Mouse (Mus musculus) gastrocnemius, postnatal 4 days (tissue): ENCODE data around the gene Rarg. TPM values are rescaled to one million over a fixed set of nuclear protein-coding genes. Genes with fewer than 3 reads are reported as not detected.
"Not testable (repeated sequence)": the region's sequence is repeated elsewhere in the genome, so short reads cannot be mapped to it uniquely, and the experiment has no call there.

Experiments
- DNase-seq, 2 experiments: peaks; one replicate each; pipeline ENCODE4 v3.0.0; 2021 to 2022; ENCODE audit warnings: low spot score in 2 of 2, mixed read lengths in 2 of 2
- total RNA-seq, 2 experiments: library from RNA; stranded (reverse); gene quantifications; 2 replicates each; pipeline ENCODE4 v1.2.3; 2021

The Rarg gene
- total RNA-seq, 2 experiments from 2014 or later: 21.3 to 27.8 TPM

DNA sequence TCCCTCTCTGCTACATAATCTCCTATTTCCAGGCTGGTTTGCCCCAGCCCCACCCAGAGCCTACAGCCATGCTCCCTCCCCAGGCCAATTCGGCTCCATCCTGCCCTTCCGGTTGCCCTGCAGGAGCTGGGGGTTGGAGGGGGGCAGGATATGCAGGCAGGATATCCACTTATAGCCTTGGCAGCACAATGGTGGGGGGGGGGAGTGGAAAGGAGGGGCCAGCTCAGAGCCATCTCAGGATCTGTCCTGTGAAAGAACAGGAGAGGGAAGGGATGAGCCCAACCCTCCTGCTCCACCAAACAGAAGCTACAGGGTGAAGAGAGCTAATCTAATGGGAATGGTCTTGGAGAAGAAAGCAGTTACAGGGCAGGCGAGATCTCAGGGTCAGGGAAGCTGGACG is 16.7 kb downstream of the Rarg start:
- DNase-seq: no peak

DNA sequence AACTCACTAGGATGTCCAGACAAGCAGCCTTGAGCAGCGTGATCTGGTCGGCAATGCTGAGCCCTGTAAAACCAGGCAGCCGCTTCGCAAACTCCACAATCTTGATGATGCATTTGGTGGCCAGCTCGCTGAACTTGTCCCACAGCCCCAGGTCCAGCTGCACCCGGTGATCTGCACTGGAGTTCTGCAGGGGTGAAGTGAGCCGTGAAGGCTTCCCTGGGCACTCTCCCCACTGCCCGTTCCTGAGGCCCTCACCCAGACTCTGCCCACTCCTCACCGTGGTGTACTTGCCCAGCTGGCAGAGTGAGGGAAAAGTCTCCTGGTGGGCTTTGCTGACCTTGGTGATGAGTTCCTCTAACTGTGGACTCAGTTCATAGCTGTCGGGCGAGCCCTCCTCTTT is 17.5 kb downstream of the Rarg start:
- no peak for DNase-seq

DNA sequence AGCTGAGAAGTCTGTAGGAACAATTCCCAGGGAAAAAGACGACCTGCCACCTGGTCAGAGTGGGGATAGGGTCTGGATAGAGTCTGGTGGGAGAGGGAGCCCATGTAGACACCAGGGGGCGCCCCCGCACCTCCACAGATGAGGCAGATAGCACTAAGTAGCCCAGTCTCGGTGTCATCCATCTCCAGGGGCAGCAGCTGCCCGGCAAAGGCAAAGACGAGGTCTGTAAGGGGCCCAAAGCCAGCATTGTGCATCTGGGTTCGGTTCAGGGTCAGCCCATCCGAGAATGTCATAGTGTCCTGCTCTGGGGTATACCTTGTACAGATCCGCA is 18.1 kb downstream of the Rarg start:
- DNase-seq: peak; percentile 73 to 83

DNA sequence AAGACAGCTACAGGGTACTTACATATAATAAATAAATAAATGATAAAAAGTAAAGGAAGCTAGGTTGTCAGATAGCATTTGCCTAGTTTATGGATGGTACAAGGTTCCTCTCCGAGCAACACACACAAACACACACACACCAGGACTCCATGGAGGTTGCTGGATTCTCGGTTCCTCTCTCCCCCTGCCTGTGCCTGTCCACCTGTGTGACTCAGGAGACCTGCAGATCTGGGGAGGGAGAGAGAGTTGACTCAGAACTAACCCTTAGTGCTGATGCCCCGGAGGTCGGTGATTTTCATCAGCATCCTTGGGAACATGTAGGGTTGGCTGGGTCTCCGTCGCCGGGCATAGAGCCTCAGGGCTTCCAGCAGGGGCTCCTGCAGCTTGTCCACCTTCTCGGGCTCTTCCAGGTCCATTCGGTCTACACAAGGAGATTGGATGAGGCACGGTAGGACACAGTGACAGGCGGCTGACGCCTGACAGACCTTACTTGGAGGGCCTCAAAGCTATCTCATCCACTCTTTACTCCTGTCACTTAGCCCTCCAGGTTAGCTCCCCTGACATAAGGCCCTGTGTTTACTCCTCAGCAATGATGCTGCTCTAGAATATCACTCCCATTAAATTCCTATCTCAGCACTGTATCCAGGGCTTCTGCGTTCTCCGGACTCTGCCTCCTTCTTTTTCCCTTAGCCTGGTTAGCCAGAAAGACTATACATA is 18.6 kb downstream of the Rarg start:
- no peak for DNase-seq

DNA sequence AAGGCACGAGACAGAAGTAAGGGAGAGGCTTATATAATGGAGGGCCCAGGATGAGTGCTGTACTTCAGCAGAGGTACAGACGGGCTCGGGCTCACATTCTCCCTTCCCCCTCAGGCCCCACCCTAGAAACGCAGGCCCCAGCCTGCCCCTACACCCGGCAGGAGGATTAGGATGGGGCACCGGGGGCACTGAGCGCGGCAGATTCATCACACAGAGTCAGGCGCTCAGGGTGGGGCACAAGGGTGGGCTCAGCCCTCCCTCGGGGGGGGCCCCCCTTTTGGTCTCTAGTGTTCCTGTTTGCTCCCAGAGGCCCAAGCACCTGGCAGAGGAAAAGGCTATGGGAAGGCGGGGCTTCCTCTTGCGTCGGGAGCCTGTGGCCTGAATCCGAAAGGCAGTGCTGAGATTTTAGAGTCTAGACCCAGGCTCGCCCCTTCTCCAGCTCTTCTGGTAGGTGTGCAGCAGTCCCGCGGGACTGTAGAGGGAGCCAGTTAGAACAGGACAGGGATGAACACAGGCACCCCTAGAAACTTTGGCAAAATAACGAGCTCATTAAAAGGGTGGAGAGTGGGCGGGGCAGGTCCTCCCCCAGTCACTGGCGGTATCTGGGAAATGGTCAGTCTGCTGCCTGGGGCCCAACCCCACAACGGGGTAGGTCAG is 21.8 kb downstream of the Rarg start:
- DNase-seq: no peak

DNA sequence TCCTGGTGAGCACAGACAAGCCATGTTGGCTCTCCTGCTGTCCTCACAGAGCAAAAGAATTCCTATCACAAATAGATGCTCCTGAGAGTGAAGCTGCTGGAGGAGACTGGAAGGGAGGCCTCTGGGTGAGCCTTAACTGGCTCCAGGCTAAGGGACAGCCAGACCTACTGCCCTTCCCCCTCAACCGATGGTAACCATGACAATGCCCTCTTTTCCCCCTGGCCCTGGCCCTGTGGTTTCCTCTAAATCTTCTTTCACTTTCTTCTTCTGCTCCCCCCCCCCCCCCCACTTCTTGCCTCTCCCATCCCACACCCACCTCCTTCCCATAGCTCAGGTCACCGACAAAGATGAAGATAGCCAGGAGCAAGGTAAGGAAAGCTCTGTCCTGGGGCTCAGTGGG is 23.4 kb downstream of the Rarg start:
- DNase-seq: no peak

DNA sequence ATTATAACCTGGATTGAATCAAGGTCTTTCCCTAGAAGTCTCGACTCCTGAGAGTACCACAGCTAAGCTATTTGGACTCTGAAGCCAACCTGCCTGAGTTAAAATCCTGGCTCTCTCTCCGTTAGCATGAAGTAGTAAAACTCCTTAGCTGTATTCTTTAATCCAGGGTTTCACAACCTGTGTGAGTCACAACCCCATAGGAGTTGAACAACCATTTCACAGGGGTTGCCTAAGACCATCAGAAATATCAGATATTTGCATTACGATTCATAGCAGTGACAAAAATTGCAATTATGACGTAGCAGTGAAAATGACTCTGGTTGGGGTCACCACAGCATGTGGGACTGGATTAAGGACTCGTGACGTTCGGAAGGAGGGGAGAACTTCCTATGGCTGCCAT is 24.6 kb downstream of the Rarg start:
- no peak for DNase-seq

DNA sequence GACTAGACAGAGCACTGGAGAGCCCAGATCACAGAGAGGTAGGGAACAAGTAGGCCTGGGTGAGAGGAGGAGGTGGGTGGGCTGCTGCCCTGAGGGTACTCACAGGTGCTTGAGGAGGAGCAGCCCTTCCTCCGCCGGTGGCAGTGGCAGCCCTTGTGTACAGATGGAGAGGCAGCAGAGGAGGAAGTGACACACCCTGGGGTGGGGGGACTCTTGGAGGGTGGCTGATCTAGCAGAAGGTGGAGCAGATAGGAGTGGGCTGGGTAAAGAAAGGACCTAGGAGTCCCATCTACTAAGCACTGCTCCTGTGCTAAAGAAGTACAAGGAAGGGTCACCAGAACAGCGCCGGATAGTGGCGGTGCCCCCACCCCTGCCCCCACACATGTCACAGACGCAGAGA is 25.6 kb downstream of the Rarg start, which contains the start of gene Itgb7:
Itgb7 (minus strand) TSS at position 197 of the 400 bp plus-strand sequence.
- DNase-seq: no peak

DNA sequence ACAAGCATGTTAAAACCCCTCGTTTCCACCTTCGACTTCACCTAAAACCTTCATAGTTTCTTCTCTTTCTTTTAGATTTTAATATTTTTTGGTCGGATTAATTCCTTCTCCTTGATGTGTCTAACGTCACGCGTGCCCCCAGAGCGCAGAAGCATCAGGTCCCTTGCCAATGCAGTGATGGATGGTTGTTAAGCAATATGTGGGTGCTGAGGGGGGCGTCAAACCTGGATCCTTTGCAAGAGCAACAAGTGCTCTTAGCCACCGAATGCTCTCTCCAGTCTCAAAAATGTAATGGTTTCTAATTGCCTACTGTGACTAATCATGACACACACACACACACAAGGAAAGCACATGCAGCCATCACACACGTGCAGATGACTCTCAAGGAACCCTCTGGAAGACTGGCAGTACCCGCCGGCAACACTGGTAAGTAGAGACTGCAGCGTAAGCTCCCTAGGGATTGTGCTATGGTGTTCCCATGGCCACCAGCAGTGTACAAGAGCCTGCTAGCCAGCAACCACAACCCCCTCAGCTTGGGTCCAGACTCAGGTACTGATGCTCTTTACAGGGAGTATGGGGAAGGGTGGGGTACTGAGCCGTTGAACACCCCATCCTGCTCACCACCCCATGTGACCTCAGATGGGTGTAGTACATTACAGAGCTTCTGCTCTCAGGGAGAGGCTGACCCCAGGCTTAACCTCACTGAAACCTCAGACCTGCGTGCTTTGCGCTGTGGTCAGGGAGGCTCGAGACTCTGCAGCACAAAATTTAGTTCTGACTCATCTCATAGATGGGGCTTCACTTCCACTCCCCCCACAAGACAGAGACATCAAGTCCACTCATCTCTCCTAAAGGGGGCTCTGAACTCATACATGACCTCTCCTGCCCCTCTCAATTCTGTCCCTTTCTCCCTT is 26.7 kb downstream of the Rarg start:
- no peak for DNase-seq

DNA sequence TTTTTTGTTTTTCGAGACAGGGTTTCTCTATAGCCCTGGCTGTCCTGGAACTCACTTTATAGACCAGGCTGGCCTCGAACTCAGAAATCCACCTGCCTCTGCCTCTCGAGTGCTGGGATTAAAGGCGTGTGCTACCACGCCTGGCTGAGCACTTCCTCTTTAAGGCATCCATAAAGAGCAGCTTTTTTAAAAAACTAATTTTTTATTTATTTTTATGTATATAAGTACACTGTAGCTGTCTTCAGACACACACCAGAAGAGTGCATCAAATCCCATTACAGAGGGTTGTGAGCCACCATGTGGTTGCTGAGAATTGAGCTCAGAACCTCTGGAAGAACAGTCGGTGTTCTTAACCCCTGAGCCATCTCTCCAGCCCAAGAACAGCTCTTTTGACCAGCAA is 31.7 kb downstream of the Rarg start:
- not testable (repeated sequence) for DNase-seq

DNA sequence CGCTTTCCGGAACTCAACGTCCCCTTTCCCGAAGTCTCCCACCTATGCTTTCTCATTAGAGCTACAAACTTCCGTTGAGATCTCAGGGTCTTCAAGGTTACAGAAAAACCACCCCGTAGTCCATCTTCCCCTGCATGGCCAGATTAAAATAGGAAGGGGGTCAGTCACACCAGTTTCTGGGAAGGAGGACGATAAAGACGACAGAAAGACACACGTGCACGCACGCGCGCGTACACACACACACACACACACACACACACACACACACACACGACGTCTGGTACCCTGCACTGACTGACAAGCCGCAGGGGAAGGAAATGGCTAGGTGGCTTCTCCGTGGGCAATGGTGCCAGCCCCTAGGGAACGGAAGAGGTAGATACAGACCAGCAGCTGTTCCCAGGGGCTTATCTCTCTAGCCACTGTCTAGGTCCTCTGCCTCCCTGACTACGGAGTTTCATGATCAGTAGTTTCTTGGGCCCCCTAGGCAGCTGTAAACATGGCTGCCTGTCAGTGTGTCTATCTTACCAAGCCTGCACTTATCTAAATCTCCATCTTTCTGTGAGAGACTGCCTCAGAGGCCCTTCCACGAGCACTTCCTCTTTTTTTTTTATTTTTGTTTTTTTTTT is 32.2 kb downstream of the Rarg start:
- DNase-seq: no peak

DNA sequence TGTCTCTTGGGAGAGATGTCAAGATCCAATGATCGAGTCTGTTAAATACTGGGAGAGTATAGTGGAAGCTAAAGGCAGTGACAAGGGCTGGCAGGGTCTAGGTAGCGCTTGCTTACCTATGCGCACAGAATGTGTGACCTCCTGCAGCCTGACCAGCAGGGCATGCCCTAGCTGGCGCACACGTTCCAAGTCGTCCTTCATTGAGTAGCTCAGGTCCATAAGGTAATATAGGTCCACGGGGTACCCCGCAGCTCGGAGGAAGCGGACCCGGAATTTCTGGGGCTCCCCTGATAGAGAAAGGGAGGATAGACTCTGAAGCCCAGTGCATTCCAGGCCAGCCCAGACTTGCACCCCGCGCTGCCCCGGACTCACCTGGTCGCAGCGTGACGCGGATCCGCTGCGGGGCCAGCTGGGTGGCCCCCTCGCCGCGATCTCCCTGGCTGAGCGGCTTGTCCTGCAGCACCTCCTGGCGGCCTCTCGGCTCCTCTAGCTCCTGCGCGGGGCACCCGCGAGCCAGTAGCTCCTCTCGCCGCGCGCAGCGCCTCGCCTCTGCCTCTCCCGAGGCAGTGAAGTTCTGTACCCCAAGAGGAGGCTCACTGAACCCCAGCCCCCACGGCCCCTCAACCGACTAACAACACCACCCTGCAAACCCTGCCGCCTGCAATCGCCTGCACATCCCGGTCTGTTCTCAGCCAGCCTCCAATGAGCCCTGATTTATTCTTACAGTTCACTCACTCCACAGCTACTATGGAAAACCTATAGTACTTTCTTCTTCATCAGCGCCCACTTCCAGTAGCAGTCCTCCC is 32.9 kb downstream of the Rarg start:
- peak; percentile 80 to 86 for DNase-seq

DNA sequence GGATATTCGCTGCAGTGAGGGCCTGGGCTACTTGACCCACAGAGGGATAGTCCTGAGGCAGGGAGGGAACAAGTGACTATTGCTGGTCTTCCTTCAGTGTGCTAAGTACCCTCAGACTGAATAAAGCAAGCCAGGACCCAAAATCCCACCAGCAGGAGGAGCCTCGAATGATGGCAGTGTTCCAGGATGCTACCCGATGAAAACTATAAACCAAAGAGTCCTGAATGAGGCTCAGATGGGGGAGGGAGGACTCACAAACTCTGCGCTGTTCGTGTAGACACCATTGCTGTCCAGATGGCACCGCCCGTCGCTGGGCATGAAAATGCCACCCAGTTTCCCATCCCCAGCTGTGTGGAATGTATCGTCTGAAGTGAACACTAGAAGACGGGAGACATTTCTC is 34.9 kb downstream of the Rarg start:
- DNase-seq: no peak

DNA sequence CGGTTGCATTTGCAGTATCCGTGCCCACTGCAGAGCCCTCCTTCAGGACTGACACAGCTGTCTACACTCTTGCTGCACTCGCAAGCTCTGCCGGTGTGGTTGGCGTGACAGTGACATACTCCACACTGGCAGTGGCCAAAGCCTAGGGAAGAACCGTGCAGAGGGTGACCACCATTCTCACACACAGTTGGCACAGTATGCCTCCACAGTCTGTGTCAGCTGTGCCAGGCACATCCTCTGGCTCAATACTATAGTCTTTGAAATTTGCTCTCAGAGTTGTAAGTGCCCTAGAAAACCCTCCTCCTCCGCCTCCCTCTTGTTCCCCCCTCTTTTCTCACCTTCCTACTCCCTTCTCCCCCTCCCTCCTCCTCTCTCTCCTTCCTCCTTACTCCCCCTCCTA is 40.0 kb downstream of the Rarg start:
- DNase-seq: no peak

DNA sequence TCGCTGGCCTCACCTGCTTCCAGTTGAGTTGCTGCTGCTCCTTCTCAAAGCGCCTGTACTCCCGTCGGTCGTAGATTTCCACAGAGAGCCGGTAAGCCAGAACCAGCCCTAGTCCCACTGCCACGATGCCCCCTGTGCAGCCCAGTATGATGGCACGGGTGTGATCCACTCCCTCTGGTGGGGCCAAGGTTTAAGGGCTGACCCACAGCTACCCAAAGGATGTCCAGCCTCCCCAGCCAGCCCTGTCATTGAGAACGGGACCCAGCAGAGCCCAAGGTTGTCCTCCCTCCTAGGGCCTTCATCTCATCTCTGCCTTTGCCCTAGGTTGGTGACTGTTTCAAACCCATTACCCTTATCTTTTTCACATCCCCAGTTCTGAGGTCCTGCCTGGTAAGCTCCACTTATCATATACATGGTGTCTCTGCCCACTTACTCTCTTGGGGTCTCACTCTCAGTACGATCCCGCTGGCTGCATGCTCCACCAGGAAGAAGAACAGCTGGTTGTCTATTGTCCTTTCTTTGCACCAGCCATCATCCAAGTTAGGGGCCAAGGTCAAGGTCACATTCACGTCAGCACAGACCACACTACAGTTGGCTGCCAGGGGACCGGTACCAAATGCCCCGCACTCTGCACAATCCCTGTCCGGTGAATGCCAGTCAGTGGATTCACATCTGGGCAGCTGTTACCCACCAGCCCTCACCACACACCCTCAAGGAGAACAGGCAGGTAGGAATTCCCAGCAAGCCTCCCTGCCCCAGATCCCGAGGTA is 40.7 kb downstream of the Rarg start:
- no peak for DNase-seq

DNA sequence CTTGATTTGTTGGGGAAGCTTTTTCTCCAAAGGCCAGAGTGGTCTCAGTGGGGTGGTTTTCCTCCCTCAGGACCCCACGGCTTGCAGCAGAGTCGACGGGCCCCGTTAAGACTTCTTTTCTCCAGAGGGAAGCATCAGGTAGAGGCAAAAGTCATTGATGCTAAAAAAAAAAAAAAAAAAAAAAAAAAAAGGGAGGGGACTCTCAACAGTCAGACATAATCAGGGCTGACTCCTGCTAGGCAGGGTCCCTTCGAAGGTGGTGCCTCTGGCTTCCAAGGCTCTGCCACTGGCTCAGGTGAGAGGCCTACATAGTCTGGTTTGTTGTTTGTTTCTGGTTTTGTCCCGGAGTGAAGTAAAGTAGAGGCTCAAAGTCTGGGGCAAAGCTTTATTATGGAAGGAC is 41.7 kb downstream of the Rarg start:
- no peak for DNase-seq

DNA sequence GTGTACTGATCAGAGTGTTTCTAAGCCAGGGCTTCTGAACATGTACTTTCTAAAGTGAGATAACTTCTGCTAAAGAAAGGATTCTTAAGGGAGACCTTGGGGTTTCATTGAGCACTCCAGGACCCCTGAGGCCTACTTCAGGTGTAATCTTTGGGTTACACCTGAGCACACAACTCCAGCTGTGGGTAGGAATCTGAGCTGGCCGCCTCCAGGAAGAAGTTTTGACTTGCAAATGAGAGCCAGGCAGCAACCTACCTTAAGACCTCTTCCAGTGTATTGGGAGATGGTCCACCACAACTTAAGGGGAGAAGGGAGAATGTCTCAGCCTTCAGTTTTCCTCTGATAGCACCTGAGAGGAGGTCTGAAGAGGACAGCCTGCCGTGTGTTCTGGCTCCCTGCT is 43.2 kb downstream of the Rarg start:
- DNase-seq: no peak

DNA sequence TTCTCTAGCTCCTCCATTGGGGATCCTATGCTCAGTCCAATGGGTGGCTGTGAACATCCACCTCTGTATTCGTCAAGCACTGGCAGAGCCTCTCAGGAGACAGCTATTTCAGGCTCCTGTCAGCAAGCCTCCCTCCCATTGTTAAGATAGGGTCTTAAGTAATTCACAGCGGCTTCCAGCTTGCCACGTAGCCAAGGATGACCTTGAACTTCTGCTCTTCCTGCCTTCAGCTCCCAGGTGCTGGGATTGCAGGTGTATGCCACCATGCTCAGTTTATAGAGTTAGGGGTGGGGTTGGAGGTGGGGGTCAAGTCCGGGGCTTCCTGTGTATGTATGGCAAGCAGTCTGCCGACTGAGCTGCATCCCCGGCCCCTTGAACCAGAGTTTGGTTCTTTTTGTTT is 45.4 kb downstream of the Rarg start:
- no peak for DNase-seq

DNA sequence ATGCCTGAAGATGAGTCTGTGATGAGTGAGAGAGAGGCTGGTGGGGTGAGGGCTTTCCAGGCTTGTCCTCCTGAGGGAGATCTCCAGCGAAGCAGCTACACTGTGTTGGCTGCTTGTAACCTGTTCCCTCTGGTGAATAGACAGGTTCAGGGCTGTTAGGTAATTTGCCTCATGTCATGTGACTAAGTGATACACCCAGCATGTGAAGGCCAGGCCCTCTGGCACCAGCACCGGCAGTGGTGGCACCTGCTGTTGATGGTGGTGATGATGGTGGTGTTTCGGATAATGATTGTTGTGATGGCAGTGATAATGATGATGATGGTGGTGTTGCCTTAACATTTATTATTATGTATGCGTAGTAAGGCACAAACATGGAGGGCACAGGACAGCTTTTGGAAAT is 46.5 kb downstream of the Rarg start:
- no peak for DNase-seq

DNA sequence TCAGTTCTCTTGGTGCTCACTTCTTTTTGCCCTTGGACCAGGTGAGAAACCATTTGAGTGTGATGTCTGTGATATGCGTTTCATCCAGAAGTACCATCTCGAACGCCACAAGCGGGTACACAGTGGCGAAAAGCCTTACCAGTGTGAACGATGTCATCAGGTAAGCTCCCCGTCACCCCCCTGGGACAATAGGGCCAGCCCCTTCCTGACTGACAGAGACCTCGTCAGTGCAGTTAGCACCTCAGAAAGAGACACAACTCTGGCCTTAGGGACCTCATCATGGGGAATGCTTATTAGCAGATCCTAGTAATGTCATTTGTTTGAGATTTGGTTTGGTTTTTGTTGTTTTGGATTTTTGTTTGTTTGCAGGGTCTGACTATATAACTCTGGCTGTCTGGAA is 48.2 kb downstream of the Rarg start:
- no peak for DNase-seq
